Mouse (Mus musculus): ENCODE results near the gene Bag6.

Bag6 gene

DNA sequence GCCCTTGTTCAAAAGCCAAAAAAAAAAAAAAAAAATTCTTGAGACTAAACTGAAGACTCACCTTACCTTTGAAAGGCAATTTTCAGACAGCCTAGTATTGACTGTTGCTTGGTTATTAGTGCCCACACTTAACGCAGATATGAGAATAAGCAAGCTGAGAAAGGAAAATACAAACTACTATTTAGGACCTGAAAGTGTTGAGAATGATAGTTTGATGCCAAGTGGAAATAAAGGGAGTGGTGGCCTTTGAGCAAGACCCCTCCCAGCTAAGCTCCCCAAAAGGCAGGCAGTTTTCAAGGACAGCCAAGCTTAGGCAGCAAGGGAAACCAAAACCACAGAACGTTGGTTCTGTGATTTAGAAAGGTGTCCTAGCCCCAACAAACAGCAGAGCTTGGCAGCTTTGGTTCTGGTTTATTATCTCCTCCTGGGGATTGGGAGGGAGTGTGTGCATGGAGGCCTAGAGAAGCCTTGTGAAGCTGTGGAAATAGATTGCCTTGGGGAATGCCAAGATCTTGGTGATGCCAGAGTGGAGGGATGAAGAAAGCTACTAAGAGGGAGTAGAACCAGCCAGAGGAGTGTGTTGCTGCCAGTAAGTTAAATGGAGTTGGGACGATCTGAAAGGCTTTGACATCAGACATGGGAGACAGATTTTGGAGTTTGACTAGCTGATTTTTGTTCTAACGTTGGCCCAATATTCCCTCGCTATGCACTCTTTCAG lies 13.1 kb downstream of the Bag6 start:
- DNase-seq = no peak

DNA sequence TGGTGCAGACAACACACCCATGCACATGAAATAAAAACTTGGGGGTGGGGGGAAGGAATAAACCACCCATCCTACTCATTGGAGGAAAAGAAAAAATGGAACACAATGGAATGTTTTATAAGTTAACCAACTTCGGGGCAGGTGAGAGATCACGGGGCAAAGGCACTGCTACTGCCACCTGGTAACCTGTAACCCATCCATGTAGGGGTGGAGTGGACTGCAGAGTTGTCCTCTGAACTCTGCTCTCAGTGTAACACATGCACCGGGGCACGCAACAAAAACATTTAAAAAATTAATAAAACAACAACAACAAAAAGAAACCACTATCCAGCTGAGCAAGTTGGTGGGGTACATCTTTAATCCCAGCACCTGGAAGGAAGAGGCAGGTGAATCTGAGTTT lies 17.1 kb downstream of the Bag6 start:
- DNase-seq = no peak

DNA sequence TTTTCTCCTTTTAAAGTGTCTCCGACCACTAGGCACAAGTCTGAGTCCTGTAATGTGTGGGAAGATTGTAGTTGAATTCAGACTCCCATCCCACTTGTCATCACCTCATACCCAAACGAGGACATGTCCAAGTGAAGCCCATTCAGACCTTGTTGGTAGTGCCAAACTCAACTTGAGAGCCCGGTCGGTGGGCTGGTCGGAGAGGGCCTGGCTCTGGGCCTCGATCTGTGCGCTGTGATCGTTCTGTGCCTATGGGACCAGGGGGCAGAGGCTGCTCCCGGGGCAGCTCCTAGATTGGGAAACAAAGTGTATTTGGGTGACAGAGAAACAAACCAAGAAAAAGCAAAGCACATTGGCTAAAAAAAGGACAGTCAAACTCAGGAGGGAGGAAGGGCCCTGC lies 18.1 kb downstream of the Bag6 start:
- no peak for DNase-seq

DNA sequence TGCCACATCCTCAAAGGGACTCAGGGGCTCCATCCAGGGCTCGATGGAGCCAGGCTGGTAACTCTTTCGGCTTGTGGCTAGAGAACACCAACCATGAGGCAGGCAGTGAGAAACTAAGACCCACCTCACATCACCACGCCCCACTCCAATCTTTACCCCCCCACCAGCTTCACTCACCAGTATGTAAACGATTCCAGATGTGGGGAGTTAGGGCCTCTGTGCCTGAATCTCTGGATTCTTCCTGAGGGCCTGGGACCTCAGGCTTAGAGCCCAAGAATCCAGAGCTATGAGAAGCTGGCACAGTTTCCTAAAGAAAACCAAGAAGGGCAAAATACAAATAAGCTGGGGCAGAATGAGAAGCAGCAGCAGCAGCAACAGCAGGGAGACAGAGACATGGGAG lies 19.0 kb downstream of the Bag6 start:
- DNase-seq = no peak

DNA sequence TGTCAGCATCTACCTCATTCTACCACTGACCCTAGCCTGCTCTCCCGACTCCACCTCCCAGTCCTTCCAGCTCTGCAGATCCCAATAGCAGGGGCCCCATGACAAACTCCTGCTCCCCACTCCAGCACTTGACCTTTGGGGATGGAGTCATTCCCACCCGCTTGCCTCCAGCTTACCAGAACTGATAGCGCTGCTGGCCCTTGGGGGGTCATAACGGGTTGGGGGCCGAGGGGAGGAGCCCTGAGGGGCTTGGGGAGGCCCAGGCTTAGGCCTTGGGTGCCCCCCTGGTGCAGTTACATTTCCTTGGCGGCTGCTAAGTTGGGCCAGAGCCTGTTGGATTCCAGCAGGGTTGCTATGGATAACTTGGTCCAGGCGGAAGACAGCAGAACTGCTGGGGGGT lies 19.6 kb downstream of the Bag6 start:
- no peak for DNase-seq

DNA sequence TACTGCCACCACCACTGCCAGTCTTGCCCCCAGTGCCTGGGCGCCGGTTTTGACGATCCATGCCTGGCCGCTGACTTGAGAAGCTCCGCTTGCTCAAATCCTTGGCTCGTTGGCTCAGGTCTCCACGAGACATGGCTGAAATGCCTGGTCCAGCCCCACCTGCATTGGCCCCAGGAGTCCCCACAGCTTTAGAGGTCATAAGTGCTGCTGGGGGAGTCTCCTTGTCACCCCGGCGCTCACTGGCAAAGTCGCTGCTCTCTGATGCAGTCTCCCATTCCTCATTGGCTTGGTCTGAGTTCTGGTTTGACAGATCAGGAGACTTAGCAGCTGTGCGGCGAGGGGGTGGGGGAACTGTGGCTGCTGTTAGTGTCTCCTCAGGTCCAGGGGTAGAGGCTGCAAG lies 20.5 kb downstream of the Bag6 start:
- DNase-seq = no peak

DNA sequence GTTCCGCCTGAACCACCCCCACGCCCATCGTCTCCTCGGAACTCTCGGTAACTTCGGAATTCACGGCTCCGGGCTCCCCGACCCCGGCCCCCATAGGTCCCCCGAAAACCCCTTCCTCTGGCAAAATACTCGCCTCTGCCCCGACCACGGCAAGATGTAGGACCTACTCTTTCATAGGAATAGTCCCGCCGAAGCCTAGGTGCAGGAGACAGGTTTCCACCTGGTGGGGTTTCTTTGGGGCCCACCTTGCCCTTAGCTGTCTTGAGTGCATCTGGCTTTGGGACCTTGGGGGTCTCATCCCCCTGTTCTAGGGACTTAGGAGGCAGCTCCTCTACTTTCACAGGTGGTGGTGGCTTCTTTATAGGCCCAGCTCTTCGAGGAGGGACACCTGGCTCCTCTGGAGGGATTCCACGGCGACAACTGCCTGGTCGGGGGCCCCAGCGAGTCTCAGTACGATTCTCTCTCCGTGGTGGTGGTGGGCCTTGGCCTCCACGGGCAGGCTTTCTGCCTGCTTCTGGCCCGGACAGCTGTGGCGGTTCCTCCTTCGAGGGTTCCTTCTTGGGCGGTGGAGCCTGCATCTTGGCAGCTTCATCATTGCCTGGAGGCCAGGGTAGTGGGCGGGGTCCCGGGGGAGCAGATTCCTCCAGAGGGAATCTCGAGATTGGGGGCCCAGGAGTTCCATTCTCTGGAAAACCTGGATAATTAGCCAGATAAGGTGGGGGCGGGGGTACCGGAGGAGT lies 21.7 kb downstream of the Bag6 start:
- DNase-seq = no peak

DNA sequence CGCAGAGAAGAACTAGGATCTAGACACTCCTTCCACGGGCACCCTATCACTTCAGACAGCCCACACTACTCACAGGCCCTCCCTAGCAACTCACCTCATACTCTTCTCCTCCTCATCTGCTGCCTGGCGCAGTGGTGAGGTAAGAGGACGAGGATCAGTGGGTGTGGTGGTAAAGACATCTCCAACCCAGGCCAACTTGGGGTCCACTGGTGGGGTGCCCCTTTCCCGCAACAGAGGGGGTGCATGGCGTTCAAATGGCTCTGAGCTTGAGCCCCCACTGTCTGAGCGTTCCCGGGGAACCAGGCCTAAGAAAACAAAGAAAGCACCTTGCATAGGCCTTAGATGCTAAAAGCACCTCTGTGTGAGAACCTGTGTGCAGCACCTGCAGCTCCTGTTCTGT lies 22.3 kb downstream of the Bag6 start:
- DNase-seq = no peak

DNA sequence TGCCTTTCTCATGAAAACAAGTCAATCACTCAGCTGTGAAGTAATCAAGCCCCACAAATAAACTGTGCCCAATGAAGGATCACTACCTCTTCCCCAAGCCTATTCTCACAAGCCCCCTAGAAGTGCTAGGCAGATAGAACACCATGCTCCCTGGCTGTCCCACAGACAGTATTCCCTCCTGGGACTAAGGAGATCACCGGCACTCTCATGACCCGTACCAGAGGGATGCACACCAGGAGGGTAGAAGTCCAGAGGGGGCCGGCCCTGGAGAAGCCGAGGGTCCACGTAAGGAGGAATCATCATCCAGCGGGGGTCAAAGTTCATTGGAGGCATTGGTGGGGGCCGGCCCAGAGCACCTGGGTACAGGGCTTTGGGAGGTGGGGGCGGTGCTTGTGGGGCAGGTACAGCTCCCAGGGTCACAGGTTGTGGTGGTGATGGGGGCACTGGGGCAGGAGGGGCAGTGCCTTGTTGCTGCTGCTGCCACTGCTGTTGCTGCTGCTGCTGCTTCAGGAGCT lies 22.7 kb downstream of the Bag6 start:
- DNase-seq = no peak

DNA sequence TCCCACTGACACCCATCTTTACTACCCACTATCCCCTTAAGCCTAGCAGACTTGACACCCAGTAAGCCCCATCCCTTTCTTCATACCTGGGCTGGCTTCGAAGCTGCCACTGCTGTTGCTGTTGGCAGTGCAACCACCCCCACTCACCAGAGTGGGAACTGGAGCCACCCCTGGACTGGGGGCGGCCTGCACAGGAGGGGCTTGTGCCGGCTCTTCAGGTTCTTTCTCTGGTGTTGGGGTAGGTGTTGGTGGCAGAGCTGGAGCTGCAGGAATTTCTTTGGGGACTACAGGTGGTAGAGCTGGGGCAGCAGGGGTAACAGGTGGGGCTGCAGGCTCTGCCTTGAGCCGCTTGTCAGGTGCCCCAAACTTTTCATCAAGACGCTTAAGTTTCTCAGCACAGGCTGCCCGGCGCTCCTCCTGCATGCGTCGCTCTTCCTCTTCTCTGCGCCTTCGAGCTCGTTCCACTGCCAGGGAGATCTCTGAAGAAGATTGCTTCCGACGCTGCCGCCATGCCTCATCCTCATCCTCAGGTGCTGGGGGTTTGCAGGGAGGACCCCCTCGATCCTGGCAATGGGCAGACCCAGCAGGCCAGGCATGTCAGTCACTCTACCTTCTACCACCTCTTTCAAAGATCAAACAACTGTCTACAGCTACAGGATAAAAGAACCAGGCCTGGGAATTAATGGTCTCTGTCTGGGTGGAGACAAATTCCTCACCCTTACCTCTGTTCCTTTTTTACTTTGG lies 24.0 kb downstream of the Bag6 start:
- no peak for DNase-seq

DNA sequence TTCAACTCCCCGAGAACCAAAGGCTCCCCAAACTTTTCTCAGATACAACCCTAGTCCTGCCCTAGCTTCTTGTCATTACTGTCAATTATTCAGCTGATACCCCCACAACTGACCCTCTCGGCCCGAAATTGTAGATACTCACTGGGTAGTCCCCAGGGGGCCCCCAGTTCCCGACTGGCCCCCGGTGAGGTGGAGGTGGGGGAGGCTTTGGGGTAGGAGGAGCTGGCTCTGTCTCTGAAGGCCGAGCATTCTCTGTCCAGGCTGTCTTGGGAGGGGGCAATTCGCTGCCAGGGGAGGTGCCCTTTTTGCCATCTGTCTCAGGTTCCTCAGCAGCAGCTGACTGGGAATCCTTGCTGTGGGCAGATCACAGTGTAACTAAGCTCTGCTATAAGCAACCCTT lies 24.7 kb downstream of the Bag6 start:
- DNase-seq = no peak

DNA sequence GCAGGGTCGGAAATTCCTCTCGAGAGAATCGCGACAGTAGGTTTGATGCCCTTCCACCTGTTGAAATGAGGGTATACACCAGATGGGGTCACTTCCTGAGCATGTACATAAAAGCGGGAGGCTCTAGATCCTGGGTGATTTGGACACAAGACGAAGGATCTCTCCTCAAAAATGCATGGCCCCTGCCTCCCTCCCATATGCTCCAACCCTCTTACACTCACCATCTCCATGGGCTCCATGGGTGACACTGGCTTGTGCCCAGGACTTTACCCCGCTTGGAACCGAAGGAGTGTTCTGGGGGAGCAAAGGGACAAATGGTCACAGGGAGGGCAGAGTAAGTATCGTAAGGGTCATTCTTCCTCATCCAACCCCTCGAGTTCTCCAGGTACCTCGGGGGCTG lies 26.4 kb downstream of the Bag6 start:
- no peak for DNase-seq

DNA sequence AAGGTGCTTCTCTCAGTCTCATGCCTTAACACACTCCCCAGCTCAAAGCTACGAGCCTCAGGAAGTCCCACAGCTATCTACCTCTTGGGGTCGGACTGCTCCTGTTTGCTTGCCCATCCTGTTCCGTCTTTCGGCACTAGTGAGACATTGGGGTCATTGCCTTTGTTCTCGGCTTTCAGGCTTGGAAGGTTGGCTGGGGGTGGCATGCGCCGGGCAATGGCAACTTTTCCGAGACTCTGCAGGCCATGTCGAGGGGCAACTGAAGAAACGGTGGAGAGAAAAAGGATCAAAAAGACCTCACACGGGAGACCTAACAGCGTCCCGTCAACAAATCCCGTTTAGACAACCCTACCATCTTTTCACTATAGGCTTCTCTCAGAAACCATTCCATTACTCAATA lies 27.1 kb downstream of the Bag6 start:
- DNase-seq = no peak

DNA sequence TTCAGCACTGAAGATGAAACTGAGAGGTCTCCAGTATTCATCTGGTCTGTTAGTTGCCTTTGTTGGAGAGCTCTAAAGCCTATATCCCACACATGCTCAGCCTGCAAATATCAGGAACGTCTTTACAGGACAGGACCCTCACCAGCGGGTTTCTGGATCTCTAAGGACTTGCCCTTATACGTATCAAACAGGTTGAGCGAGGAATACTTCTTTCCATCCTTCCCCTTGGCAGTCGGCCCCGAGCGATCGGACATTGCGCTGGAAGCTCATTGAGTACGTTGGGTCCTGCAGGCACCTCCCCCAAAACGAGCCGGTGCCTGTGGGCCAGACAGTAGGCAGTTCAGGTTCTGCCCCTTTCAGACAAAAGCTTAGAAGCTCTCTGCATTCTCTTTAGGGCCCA lies 27.8 kb downstream of the Bag6 start:
- no peak for DNase-seq

DNA sequence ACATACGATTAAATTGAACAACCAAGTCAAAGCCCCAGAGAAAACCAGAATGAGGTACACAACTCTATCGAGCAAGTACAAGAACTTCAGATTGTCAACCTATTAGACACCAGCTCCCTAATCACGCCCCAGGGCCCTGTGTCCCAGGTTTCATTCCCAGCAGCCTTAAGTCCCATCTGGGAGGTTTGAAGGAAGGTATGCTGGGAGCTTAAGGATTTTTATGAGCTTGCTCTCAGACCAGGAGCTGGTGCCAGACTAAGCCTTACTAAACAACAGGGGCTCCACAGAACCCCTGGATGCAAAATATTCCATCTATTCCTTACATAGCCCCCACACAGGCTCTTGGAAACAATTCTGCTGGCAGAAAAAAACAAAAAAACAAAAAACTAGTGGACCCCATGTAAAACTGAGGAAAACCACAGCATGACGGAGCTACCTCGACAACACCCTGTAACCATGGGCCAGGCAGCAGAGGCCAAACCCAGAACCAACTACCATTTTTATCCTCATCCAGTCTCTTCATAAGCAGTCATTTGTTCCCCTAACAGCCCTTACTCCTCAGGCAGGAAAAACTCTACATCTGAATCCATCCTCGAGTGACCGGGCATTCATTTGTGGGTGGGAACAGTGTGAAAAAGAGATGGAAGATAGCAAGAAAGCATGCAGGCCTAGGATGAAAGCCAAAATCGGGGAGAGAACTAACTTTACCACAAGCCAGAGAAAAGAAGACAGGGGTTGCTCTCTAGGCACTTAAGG lies 28.5 kb downstream of the Bag6 start:
- DNase-seq = no peak

DNA sequence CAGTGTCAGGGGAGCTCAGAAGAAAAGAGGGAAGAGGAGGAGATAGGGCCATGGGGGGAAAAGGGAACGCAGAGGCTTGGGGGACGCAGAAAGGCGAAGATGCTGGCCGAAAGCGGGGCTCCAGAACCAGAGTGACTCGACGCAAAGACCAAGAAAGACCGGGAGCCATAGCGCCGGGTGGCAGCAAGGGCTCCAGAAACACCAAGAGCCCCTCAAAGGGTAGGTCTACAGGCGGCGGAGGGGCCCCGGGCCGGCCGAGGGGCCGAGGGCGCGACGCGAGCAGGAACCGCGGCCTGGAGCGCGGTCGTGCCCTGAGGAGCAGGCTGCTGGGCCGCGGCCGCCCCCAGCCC lies 29.2 kb downstream of the Bag6 start:
- DNase-seq = no peak

DNA sequence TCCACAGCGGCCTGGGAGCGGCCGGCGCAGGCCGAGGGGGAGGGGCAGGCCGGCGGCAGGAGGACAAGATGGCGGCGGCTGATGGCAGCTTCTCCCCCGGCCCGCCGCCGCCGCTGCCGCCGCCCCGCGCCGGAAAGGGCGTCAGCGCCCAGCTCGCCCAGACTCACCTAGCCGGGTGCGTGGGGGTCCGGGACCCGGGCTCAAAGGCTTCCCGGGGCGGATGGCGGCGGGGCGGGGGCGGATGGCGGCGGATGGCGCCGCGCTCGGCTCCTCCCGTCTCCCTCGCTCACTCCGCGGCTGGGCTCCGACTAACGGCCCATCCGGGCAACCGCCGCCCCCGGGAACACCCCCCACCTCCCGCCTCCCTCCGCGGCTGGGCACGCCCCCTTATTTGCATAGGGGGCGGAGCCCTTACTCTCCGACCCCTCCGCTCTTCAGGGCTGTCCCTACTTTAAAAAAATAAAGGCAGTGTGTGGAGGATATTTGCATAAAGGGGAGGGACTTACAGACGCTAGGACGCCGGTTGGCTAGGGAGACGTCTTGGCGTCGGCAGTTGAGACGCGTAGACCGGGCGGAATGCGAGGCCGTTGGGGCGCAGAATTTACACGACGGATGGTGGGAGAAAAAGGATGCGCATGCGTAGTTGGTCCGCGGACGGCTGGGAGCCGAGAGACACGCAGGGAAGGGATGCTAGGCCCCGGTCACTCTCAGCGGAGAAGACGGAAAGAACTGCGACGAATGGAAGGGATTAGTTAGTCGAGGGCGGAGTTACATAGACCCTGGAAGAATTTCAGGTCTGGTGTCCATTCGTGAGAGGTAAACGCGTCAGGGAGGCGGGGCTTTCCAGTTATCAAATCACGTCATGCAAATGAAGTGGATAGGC lies 29.8 kb downstream of the Bag6 start, which contains the start of gene Prrc2a:
TSS of gene Prrc2a (minus strand) at position 330 of the 883 bp plus-strand sequence.
- DNase-seq = peak; percentile 99

DNA sequence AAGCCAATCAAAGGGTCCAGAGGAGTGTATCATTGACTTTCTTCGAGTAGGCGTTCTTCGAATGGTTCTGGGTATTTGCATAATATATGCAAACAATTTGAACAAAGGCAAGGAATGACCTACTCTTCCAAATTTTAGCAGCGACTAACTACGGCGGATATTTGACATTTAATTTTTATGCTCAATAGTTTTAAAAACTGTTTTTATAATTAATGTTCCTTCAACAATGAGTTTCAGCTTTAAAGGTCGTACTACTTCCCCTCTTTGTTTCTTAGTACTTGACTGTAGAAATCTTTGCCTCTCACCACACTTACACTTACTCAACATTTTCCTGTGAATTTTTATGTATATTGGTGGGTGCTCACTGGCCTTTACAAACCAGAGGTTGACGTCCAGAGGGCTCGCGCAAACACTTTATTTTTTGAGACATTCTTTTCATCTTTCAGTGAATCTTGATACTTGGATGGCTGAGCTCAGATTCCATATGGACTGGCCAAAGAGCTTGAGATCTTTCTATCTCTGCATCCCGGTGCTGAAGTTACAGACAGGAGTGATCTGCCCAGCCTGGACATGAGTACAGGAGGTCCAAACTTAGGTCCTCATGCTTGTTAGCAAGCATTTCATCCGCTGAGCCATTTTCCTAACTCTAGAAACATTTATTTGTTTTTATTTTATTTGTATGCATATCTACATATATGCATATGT lies 30.6 kb downstream of the Bag6 start:
- DNase-seq = no peak

DNA sequence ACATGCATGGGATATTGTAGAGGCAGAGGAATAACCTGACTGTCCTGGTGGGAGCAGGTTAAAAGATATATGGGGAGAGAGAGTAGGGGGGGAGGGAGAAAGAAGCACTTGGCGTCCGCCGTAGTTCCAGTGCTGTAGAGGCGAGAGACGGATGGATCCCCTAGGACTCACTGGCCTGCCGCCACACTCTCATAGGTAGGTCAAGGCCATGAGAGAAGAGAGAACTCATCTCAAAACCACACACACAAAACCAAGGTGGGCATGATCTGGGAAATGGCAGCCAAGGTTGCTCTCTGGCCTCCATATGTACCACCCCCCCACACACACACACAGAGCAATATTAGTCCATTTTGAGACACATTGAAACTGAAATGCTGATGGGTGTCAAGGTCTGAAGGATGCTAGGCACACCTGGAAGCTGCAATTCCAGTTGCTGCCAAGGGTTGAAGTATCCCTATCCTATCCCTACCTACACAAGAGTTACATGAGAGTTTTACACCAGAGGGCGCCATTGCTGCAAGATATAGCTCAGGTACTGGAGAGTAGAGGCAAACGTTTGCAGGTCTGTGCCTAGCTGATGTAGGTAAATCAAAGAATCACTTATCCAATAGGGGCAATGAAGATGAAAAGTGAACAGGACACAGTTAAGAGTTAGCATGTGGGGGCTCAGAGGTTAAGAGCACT lies 31.5 kb downstream of the Bag6 start:
- peak; percentile 70 for DNase-seq

DNA sequence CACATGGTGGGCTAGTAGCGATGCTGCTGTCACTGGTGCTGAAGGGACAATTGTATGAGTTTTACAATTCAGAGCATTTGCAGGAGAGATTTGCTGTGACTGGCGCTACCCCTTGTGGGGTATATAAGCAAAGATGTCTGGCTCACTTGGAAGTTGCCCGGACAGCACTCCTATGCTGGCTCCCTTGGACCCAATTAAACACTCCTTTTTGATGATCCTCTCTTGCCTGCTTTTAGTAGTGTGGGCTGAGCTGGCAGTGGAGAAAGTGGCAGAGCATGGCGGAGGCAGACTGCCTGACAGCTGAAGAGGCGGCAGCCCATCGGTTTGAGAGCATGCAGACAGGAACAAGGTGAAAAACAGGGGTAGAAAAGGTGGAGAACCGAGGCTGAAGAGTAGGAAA lies 32.8 kb downstream of the Bag6 start:
- DNase-seq = peak; percentile 63

All from right cerebral cortex, adult 18-20 months (tissue).